Mouse (Mus musculus) stomach, embryonic 16.5 days (tissue): Measurements from ENCODE around the gene Defb45. TPM values are rescaled to one million over a fixed set of nuclear protein-coding genes. Genes with fewer than 3 reads are reported as not detected.
A peak's percentile ranks its signal among the peaks of the same experiment; 100 is the strongest.

Experiments used
- ATAC-seq: fragments of 200-750 bp; cut with Nextera tagmentation; 2 replicates; pipeline ENCODE4 v1.8.0; 2017; ENCODE audit warnings: moderate number of reproducible peaks, moderate TSS enrichment; ENCODE audit not compliant: insufficient read depth, low FRiP score
- H3K27ac ChIP-seq: fragments of 300-500 bp; sonication (generic); 2 replicates; pipeline ENCODE4 v1.5.1; 2014; ENCODE audit warnings: low read length
- H3K27me3 ChIP-seq: fragments of 300-500 bp; sonication (generic); 2 replicates; pipeline ENCODE4 v1.6.1; 2014; ENCODE audit warnings: low read length, control low read depth, mixed read lengths; ENCODE audit not compliant: control insufficient read depth, insufficient read depth
- H3K36me3 ChIP-seq: fragments of 300-500 bp; sonication (generic); 2 replicates; pipeline ENCODE4 v1.6.1; 2014; ENCODE audit warnings: low read length; ENCODE audit not compliant: control insufficient read depth, insufficient read depth
- H3K4me1 ChIP-seq: fragments of 300-500 bp; sonication (generic); 2 replicates; pipeline ENCODE4 v1.6.1; 2014; ENCODE audit warnings: low read length, control low read depth, mixed read lengths; ENCODE audit not compliant: control insufficient read depth, insufficient read depth
- H3K4me2 ChIP-seq: fragments of 300-500 bp; sonication (generic); 2 replicates; pipeline ENCODE4 v1.6.1; 2014; ENCODE audit warnings: low read depth, low read length, mixed read lengths
- H3K4me3 ChIP-seq: fragments of 300-500 bp; sonication (generic); replicated peaks from 2 replicates; pipeline ENCODE4 v1.5.1; 2014; ENCODE audit warnings: mild to moderate bottlenecking, low read length
- H3K9ac ChIP-seq: fragments of 300-500 bp; sonication (generic); 2 replicates; pipeline ENCODE4 v1.6.1; 2014; ENCODE audit warnings: low read length
- H3K9me3 ChIP-seq: fragments of 300-500 bp; sonication (generic); replicated peaks from 2 replicates; pipeline ENCODE4 v1.6.1; 2016; ENCODE audit warnings: low read length, control low read depth; ENCODE audit not compliant: control insufficient read depth
- WGBS: fragments of 180-500 bp; shearing (Covaris S2); extraction: QIAGEN DNeasy Blood & Tissue Kit; methylation state at CpG from one replicate; pipeline ENCODE4 v1.1.7; 2014; 5-methylcytosine and 5-hydroxymethylcytosine counted together
- polyA plus RNA-seq: library from polyadenylated mRNA; unstranded; fragments of >200 nt; fragmentation: Nextera tagmentation; extraction: Ambion mirVana; gene quantifications from 2 replicates; pipeline ENCODE4 v1.2.1, GENCODE M21; 2015

The Defb45 gene
- polyA plus RNA-seq, result not detected in 2 replicates

GRCm38 (mm10) chr2:152599299-152599698 is at the start of gene Defb45:
Gene Defb45 (minus strand): TSS chr2:152599399.
- Histone ChIP-seq H3K9ac (no peak within 1 kb of the TSS), H3K4me1 (no peaks in the 10 kb centered on the region), H3K4me2 (no peak within 1 kb of the TSS), H3K27me3 (no peaks in the 10 kb centered on the region), H3K36me3 (no peaks in the 10 kb centered on the region), H3K9me3 (no peaks in the 10 kb centered on the region), H3K4me3 (no peak within 1 kb of the TSS), H3K27ac (no peak within 1 kb of the TSS)
- 53% methylated on average over 7 of the region's 7 CpGs for WGBS
- ATAC-seq, result no peak

- H3K27ac ChIP-seq, result peak overlapping the region; percentile 96
- no peaks in the 10 kb centered on the region for H3K9me3 ChIP-seq
- peaks cover 19% of the 10 kb centered on the region for H3K4me1 ChIP-seq
- H3K4me2 ChIP-seq, result 0 out of 2 replicates have a peak overlapping the region, but pooled peaks have one; percentile 17
- no peaks in the 10 kb centered on the region for H3K36me3 ChIP-seq
- H3K9ac ChIP-seq, result peak overlapping the region; percentile 25; the same call in 1 of the 2 replicates
- 20% methylated on average over 11 of the region's 11 CpGs for WGBS
- H3K4me3 ChIP-seq, result no peak overlapping the region
- peak; percentile 65 for ATAC-seq
- H3K27me3 ChIP-seq, result no peaks in the 10 kb centered on the region
Observed at GRCm38 (mm10) chr2:152639406-152640113, 40.4 kb upstream of the Defb45 start.

GRCm38 (mm10) chr2:152638865-152639264 is 39.7 kb upstream of the Defb45 start:
- Histone ChIP-seq H3K27ac (peak overlapping the region; percentile 96), H3K4me1 (peaks cover 20% of the 10 kb centered on the region)
- WGBS, result 47% methylated on average over 6 of the region's 6 CpGs

GRCm38 (mm10) chr2:152637381-152637780 is 38.2 kb upstream of the Defb45 start:
- ATAC-seq, result no peak
- H3K36me3 ChIP-seq, result no peaks in the 10 kb centered on the region
- peak overlapping the region; percentile 96 for H3K27ac ChIP-seq
- H3K4me2 ChIP-seq, result no peak overlapping the region
- H3K4me1 ChIP-seq, result peaks cover 34% of the 10 kb centered on the region
- no peak overlapping the region for H3K9ac ChIP-seq
- no peaks in the 10 kb centered on the region for H3K27me3 ChIP-seq
- H3K9me3 ChIP-seq, result no peaks in the 10 kb centered on the region
- 81% methylated on average over 4 of the region's 4 CpGs for WGBS
- no peak overlapping the region for H3K4me3 ChIP-seq

More at GRCm38 (mm10) chr2:152638865-152639264, 39.7 kb upstream of the Defb45 start:
- H3K4me3 ChIP-seq, result no peak overlapping the region
- no peaks in the 10 kb centered on the region for H3K9me3 ChIP-seq
- H3K36me3 ChIP-seq, result no peaks in the 10 kb centered on the region
- no peak overlapping the region for H3K4me2 ChIP-seq
- no peak for ATAC-seq
- no peak overlapping the region for H3K9ac ChIP-seq
- H3K27me3 ChIP-seq, result no peaks in the 10 kb centered on the region

- H3K4me3 ChIP-seq, result no peak overlapping the region
- H3K27ac ChIP-seq, result peak overlapping the region; percentile 96
- H3K36me3 ChIP-seq, result no peaks in the 10 kb centered on the region
- no peaks in the 10 kb centered on the region for H3K27me3 ChIP-seq
- ATAC-seq, result no peak; the same call in 1 of the 2 replicates
- 56% methylated on average over 6 of the region's 6 CpGs for WGBS
- no peaks in the 10 kb centered on the region for H3K9me3 ChIP-seq
- H3K4me1 ChIP-seq, result peaks cover 34% of the 10 kb centered on the region
- no peak overlapping the region for H3K4me2 ChIP-seq
- peak overlapping the region; percentile 50 for H3K9ac ChIP-seq
Observed at GRCm38 (mm10) chr2:152637006-152637322, 37.8 kb upstream of the Defb45 start.

GRCm38 (mm10) chr2:152636246-152637005 is 37.2 kb upstream of the Defb45 start:
- WGBS, result 47% methylated on average over 23 of the region's 23 CpGs
- peak overlapping the region; percentile 56 for H3K9ac ChIP-seq
- no peaks in the 10 kb centered on the region for H3K9me3 ChIP-seq
- peaks cover 34% of the 10 kb centered on the region for H3K4me1 ChIP-seq
- no peaks in the 10 kb centered on the region for H3K27me3 ChIP-seq
- ATAC-seq, result peak; percentile 74
- peak overlapping the region; percentile 43 for H3K4me2 ChIP-seq
- H3K36me3 ChIP-seq, result no peaks in the 10 kb centered on the region
- 0 out of 2 replicates have a peak overlapping the region, but pooled peaks have one; percentile 7 for H3K4me3 ChIP-seq
- peak overlapping the region; percentile 96 for H3K27ac ChIP-seq

- no peak for ATAC-seq
- 64% methylated on average over 29 of the region's 29 CpGs for WGBS
- Histone ChIP-seq H3K9me3 (no peaks in the 10 kb centered on the region), H3K4me1 (peaks cover 30% of the 10 kb centered on the region), H3K4me2 (no peak overlapping the region), H3K27me3 (no peaks in the 10 kb centered on the region), H3K9ac (no peak overlapping the region), H3K27ac (no peak overlapping the region), H3K36me3 (no peaks in the 10 kb centered on the region), H3K4me3 (no peak overlapping the region)
Observed at GRCm38 (mm10) chr2:152634311-152634710, 35.1 kb upstream of the Defb45 start.

- Histone ChIP-seq H3K4me1 (peaks cover 30% of the 10 kb centered on the region), H3K27ac (no peak overlapping the region; the same call in 1 of the 2 replicates), H3K4me2 (peak overlapping the region; percentile 6; the same call in 1 of the 2 replicates), H3K36me3 (no peaks in the 10 kb centered on the region), H3K9ac (peak overlapping the region; percentile 48), H3K27me3 (peaks cover 8% of the 10 kb centered on the region; the same call in 1 of the 2 replicates), H3K4me3 (no peak overlapping the region), H3K9me3 (no peaks in the 10 kb centered on the region)
- WGBS, result 32% methylated on average over 17 of the region's 17 CpGs
- ATAC-seq, result no peak
Observed at GRCm38 (mm10) chr2:152633334-152633733, 34.1 kb upstream of the Defb45 start.

GRCm38 (mm10) chr2:152629904-152630303 is 30.7 kb upstream of the Defb45 start:
- no peaks in the 10 kb centered on the region for H3K9me3 ChIP-seq
- WGBS, result 75% methylated on average over 6 of the region's 6 CpGs
- H3K36me3 ChIP-seq, result no peaks in the 10 kb centered on the region
- H3K27me3 ChIP-seq, result peaks cover 14% of the 10 kb centered on the region
- H3K4me2 ChIP-seq, result no peak overlapping the region
- peaks cover 21% of the 10 kb centered on the region for H3K4me1 ChIP-seq
- no peak overlapping the region for H3K27ac ChIP-seq
- H3K4me3 ChIP-seq, result no peak overlapping the region
- no peak overlapping the region for H3K9ac ChIP-seq
- no peak for ATAC-seq
